Mouse (Mus musculus): ENCODE data around the gene Dnpep.

DNA sequence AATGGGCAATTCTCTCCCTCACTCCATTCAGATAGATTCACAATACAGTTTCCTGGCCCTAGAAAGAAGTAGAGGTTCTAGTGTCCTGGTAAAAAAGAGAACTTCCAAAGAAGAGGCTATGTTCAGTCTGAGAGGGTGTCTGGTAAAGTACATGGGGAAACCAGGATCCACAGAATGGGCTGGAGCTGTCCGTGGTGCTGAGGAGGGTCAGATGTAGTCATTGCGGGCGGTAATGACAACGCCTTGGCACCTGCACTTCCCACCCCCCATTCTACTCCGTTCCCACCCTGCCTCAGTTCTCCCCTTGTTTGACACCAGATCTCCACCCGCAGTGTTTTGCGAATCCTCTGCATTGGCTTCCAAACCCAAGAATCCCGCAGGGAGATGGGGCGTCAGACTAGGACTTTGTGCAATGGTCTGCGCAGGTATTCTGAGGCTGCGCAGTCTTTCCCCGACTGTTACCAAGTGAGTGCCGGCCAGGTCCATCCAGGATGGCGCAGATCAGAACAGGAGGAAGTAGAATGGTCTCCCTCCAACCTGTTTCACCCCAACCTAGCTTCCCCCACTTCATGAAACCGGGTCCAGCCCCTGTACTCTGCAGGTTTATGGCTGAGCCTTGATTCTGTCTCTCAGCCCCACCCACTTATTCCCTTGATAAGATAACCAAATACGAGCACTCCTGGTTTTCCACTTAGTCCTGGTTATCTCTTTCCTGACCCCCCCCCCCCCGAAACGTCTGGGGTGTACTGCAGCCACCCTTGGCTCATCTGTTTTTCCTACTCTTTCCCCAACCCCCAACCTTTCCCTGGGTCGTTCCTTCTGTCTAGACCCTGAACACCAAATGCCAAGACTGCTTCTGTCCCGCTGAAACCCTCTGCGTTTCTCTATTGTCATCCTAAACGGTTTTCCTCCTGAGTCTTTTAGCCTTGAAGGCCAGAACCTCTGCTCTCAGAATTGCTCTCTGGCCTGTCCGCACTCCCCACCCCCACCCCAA is 40.3 kb downstream of the Dnpep start:
- TF ChIP-seq CTCF (IDR thresholded peaks at IDR 0.05; ENCODE audit: insufficient read depth, low read length) = no peak
- no peak for TF ChIP-seq POLR2A (IDR thresholded peaks at IDR 0.05; ENCODE audit: borderline replicate concordance, extremely low read depth, low read depth, low read length)

Measured in lung, adult 2 months (tissue).